Mouse (Mus musculus): ENCODE data around the gene Olfr1107.

Gene Olfr1107

GRCm38 (mm10) chr2:87075717-87076116, at the start of gene Olfr1107:
Olfr1107 (minus strand) TSS chr2:87075817.
- DNase-seq (ENCODE audit: low read depth): no peak

- no peak for DNase-seq (ENCODE audit: low read depth)
Measured at GRCm38 (mm10) chr2:87114467-87114866, 38.9 kb upstream of the Olfr1107 start, which contains the start of gene Olfr259. Olfr259 (minus strand) TSS chr2:87114567.

GRCm38 (mm10) chr2:87095908-87096307, 20.3 kb upstream of the Olfr1107 start, which contains the start of gene Olfr1109:
Olfr1109 (minus strand) TSS chr2:87096008.
- DNase-seq (ENCODE audit: low read depth): no peak

- DNase-seq (ENCODE audit: low read depth): no peak
Measured at GRCm38 (mm10) chr2:87052173-87052572, 23.4 kb downstream of the Olfr1107 start, which contains the start of gene Olfr1106. Olfr1106 (minus strand) TSS chr2:87052273.

GRCm38 (mm10) chr2:87036431-87036830, 39.2 kb downstream of the Olfr1107 start, which contains the start of gene Olfr1105:
Olfr1105 (minus strand) TSS chr2:87036531.
- no peak for DNase-seq (ENCODE audit: low read depth)

GRCm38 (mm10) chr2:87026980-87027379, 48.6 kb downstream of the Olfr1107 start, which contains the start of gene Olfr1104:
Olfr1104 (minus strand) TSS chr2:87027080.
- no peak for DNase-seq (ENCODE audit: low read depth)

Data from c-Kit-positive CD71-negative TER-119-negative erythroid progenitor cells, embryonic 14.5 days (primary cell).